Mouse (Mus musculus) lung, embryonic 14.5 days (tissue): ENCODE results near the gene Tlr7. TPM values are rescaled to one million over a fixed set of nuclear protein-coding genes. Genes with fewer than 3 reads are reported as not detected.

ENCODE experiments used
- ATAC-seq: fragments of 200-750 bp; cut with Nextera tagmentation; 2 replicates; pipeline ENCODE4 v1.8.0; 2017; ENCODE audit warnings: mild to moderate bottlenecking, moderate TSS enrichment, moderate library complexity; ENCODE audit not compliant: insufficient read depth
- DNase-seq: peaks from one replicate; pipeline ENCODE4 v3.0.0-alpha.2; 2015
- H3K27ac ChIP-seq: fragments of 300-500 bp; sonication (generic); 2 replicates; pipeline ENCODE4 v1.5.1; 2014; ENCODE audit warnings: low read depth, mild to moderate bottlenecking, moderate library complexity
- H3K27me3 ChIP-seq: fragments of 300-500 bp; sonication (generic); 2 replicates; pipeline ENCODE4 v1.6.1; 2014; ENCODE audit warnings: low read length, control low read depth; ENCODE audit not compliant: insufficient read depth
- H3K36me3 ChIP-seq: fragments of 300-500 bp; sonication (generic); 2 replicates; pipeline ENCODE4 v1.6.1; 2014; ENCODE audit warnings: control low read depth; ENCODE audit not compliant: insufficient read depth
- H3K4me1 ChIP-seq: fragments of 300-500 bp; sonication (generic); 2 replicates; pipeline ENCODE4 v1.6.1; 2014; ENCODE audit warnings: antibody characterized with exemption, control low read depth; ENCODE audit not compliant: insufficient read depth
- H3K4me2 ChIP-seq: fragments of 300-500 bp; sonication (generic); 2 replicates; pipeline ENCODE4 v1.6.1; 2014; ENCODE audit warnings: mild to moderate bottlenecking
- H3K4me3 ChIP-seq: fragments of 300-500 bp; sonication (generic); 2 replicates; pipeline ENCODE4 v1.5.1; 2014; ENCODE audit warnings: low read depth, low read length
- H3K9ac ChIP-seq: fragments of 300-500 bp; sonication (generic); 2 replicates; pipeline ENCODE4 v1.6.1; 2014
- H3K9me3 ChIP-seq: fragments of 300-500 bp; sonication (generic); 2 replicates; pipeline ENCODE4 v1.6.1; 2016; ENCODE audit warnings: low read depth, low read length, control low read depth
- CTCF ChIP-seq: IDR thresholded peaks from 2 replicates; pipeline ENCODE4 v1.5.1; 2016; ENCODE audit warnings: antibody characterized with exemption, low read depth
- WGBS: fragments of 180-500 bp; shearing (Covaris S2); extraction: QIAGEN DNeasy Blood & Tissue Kit; methylation state at CpG from one replicate; pipeline ENCODE4 v1.1.7; 2014; 5-methylcytosine and 5-hydroxymethylcytosine counted together
- polyA plus RNA-seq: library from polyadenylated mRNA; unstranded; fragments of >200 nt; fragmentation: Nextera tagmentation; extraction: Ambion mirVana; gene quantifications from 2 replicates; pipeline ENCODE4 v1.2.1, GENCODE M21; 2014

Tlr7 gene
- polyA plus RNA-seq, 1 experiment from 2014 or later = 0.59 TPM

- no peaks in the 10 kb centered on the region for H3K36me3 ChIP-seq
- DNase-seq (peak; percentile 3), ATAC-seq (no peak)
- H3K4me2 ChIP-seq = no peak overlapping the region
- no peaks in the 10 kb centered on the region for H3K4me1 ChIP-seq
- H3K27me3 ChIP-seq = peaks cover 3% of the 10 kb centered on the region; the same call in 1 of the 2 replicates
- WGBS = 82% methylated on average over 1 of the region's 1 CpGs
- H3K4me3 ChIP-seq = no peak overlapping the region
- H3K9me3 ChIP-seq = no peaks in the 10 kb centered on the region
- TF ChIP-seq CTCF = no peak
- H3K9ac ChIP-seq = no peak overlapping the region
- H3K27ac ChIP-seq = no peak overlapping the region
Observed at GRCm38 (mm10) chrX:167344356-167344755, 14.0 kb upstream of the Tlr7 start.

- no peak overlapping the region for H3K27ac ChIP-seq
- no peak for TF ChIP-seq CTCF
- 76% methylated on average over 3 of the region's 3 CpGs for WGBS
Observed at GRCm38 (mm10) chrX:167341811-167342210, 11.5 kb upstream of the Tlr7 start.

GRCm38 (mm10) chrX:167340190-167340589 is 9.8 kb upstream of the Tlr7 start:
- Histone ChIP-seq H3K27ac (no peak overlapping the region), H3K4me1 (no peaks in the 10 kb centered on the region), H3K9ac (no peak overlapping the region), H3K27me3 (0 out of 2 replicates have a peak, but pooled peaks cover 3% of the 10 kb centered on the region), H3K9me3 (no peaks in the 10 kb centered on the region), H3K4me2 (no peak overlapping the region), H3K4me3 (no peak overlapping the region), H3K36me3 (no peaks in the 10 kb centered on the region)
- DNase-seq = no peak
- ATAC-seq = no peak
- 85% methylated on average over 2 of the region's 2 CpGs for WGBS
- TF ChIP-seq CTCF = no peak

More at GRCm38 (mm10) chrX:167341811-167342210, 11.5 kb upstream of the Tlr7 start:
- H3K36me3 ChIP-seq = no peaks in the 10 kb centered on the region
- no peak overlapping the region for H3K9ac ChIP-seq
- DNase-seq = no peak
- H3K9me3 ChIP-seq = no peaks in the 10 kb centered on the region
- H3K4me2 ChIP-seq = no peak overlapping the region
- H3K4me1 ChIP-seq = no peaks in the 10 kb centered on the region
- H3K4me3 ChIP-seq = no peak overlapping the region
- H3K27me3 ChIP-seq = peaks cover 3% of the 10 kb centered on the region; the same call in 1 of the 2 replicates
- ATAC-seq = no peak

- no peaks in the 10 kb centered on the region for H3K36me3 ChIP-seq
- 0 out of 2 replicates have a peak, but pooled peaks cover 3% of the 10 kb centered on the region for H3K27me3 ChIP-seq
- DNase-seq = no peak
- no peaks in the 10 kb centered on the region for H3K4me1 ChIP-seq
- H3K4me2 ChIP-seq = no peak overlapping the region
- H3K4me3 ChIP-seq = no peak overlapping the region
- H3K27ac ChIP-seq = no peak overlapping the region
- ATAC-seq = no peak
- TF ChIP-seq CTCF = no peak
- H3K9ac ChIP-seq = no peak overlapping the region
- 85% methylated on average over 1 of the region's 1 CpGs for WGBS
- no peaks in the 10 kb centered on the region for H3K9me3 ChIP-seq
Observed at GRCm38 (mm10) chrX:167337990-167338389, 7.6 kb upstream of the Tlr7 start.

- no peak overlapping the region for H3K4me3 ChIP-seq
- no peak overlapping the region for H3K9ac ChIP-seq
- WGBS = 87% methylated on average over 1 of the region's 1 CpGs
- no peaks in the 10 kb centered on the region for H3K9me3 ChIP-seq
- no peaks in the 10 kb centered on the region for H3K4me1 ChIP-seq
- ATAC-seq (no peak), DNase-seq (no peak)
- H3K4me2 ChIP-seq = no peak overlapping the region
- H3K36me3 ChIP-seq = no peaks in the 10 kb centered on the region
- H3K27ac ChIP-seq = no peak overlapping the region
- no peak for TF ChIP-seq CTCF
- no peaks in the 10 kb centered on the region for H3K27me3 ChIP-seq
Observed at GRCm38 (mm10) chrX:167334571-167334970, 4.2 kb upstream of the Tlr7 start.

- DNase-seq = peak; percentile 31
- Histone ChIP-seq H3K4me2 (no peak overlapping the region), H3K36me3 (no peaks in the 10 kb centered on the region), H3K27ac (no peak overlapping the region), H3K4me3 (no peak overlapping the region), H3K4me1 (no peaks in the 10 kb centered on the region), H3K9me3 (no peaks in the 10 kb centered on the region), H3K9ac (no peak overlapping the region), H3K27me3 (no peaks in the 10 kb centered on the region)
- ATAC-seq = peak; percentile 92
- TF ChIP-seq CTCF = no peak
- 29% methylated on average over 1 of the region's 1 CpGs for WGBS
Observed at GRCm38 (mm10) chrX:167332607-167333006, 2.2 kb upstream of the Tlr7 start.

GRCm38 (mm10) chrX:167330993-167331392 is 635 bp upstream of the Tlr7 start:
- Histone ChIP-seq H3K27me3 (no peaks in the 10 kb centered on the region), H3K4me3 (no peak overlapping the region), H3K9ac (no peak overlapping the region), H3K4me1 (no peaks in the 10 kb centered on the region), H3K4me2 (no peak overlapping the region), H3K9me3 (no peaks in the 10 kb centered on the region), H3K27ac (no peak overlapping the region), H3K36me3 (no peaks in the 10 kb centered on the region)
- no peak for ATAC-seq
- 57% methylated on average over 4 of the region's 4 CpGs for WGBS
- DNase-seq = no peak
- no peak for TF ChIP-seq CTCF

GRCm38 (mm10) chrX:167329620-167330019 is 738 bp downstream of the Tlr7 start:
- H3K9ac ChIP-seq = no peak overlapping the region
- no peak for TF ChIP-seq CTCF
- WGBS = 91% methylated on average over 1 of the region's 1 CpGs

More at GRCm38 (mm10) chrX:167329620-167330019, 738 bp downstream of the Tlr7 start:
- no peak for DNase-seq
- Histone ChIP-seq H3K36me3 (no peaks in the 10 kb centered on the region), H3K4me1 (no peaks in the 10 kb centered on the region), H3K27me3 (no peaks in the 10 kb centered on the region), H3K4me2 (no peak overlapping the region), H3K9me3 (no peaks in the 10 kb centered on the region), H3K4me3 (no peak overlapping the region), H3K27ac (no peak overlapping the region)
- no peak for ATAC-seq
